Mouse (Mus musculus) neural tube, embryonic 11.5 days (tissue): ENCODE measurements at regions not wholly inside any gene's neighbourhood (a gene's known extent, or its start where the extent isn't known, plus 50 kb on each side); places are given as distances from the start of the nearest gene placed in this dataset.

Experiments
- ATAC-seq: fragments of 200-750 bp; cut with Nextera tagmentation; 2 replicates; pipeline ENCODE4 v1.8.0; 2017; ENCODE audit warnings: moderate number of reproducible peaks, mild to moderate bottlenecking, moderate TSS enrichment, moderate library complexity; ENCODE audit not compliant: insufficient read depth, low FRiP score, low TSS enrichment
- DNase-seq: peaks from one replicate; pipeline ENCODE4 v3.0.0-alpha.2; 2015; ENCODE audit warnings: low spot score
- H3K27ac ChIP-seq: fragments of 300-500 bp; sonication (generic); 2 replicates; pipeline ENCODE4 v1.5.1; 2014; ENCODE audit warnings: low read depth, mild to moderate bottlenecking, low read length
- H3K27me3 ChIP-seq: fragments of 300-500 bp; sonication (generic); 2 replicates; pipeline ENCODE4 v1.6.1; 2014; ENCODE audit warnings: mild to moderate bottlenecking, low read length, mixed read lengths; ENCODE audit not compliant: control insufficient read depth, insufficient read depth
- H3K36me3 ChIP-seq: fragments of 300-500 bp; sonication (generic); 2 replicates; pipeline ENCODE4 v1.6.1; 2014; ENCODE audit warnings: mild to moderate bottlenecking, low read length, moderate library complexity, mixed read lengths; ENCODE audit not compliant: control insufficient read depth, insufficient read depth
- H3K4me1 ChIP-seq: fragments of 300-500 bp; sonication (generic); 2 replicates; pipeline ENCODE4 v1.6.1; 2014; ENCODE audit warnings: low read length, mixed read lengths; ENCODE audit not compliant: control insufficient read depth, insufficient read depth
- H3K4me2 ChIP-seq: fragments of 300-500 bp; sonication (generic); 2 replicates; pipeline ENCODE4 v1.6.1; 2014; ENCODE audit warnings: low read depth, mild to moderate bottlenecking, moderate library complexity
- H3K4me3 ChIP-seq: fragments of 300-500 bp; sonication (generic); 2 replicates; pipeline ENCODE4 v1.5.1; 2014; ENCODE audit warnings: low read depth, low read length
- H3K9ac ChIP-seq: fragments of 300-500 bp; sonication (generic); 2 replicates; pipeline ENCODE4 v1.6.1; 2014; ENCODE audit warnings: mild to moderate bottlenecking, low read length
- H3K9me3 ChIP-seq: fragments of 300-500 bp; sonication (generic); 2 replicates; pipeline ENCODE4 v1.6.1; 2016; ENCODE audit warnings: low read length; ENCODE audit not compliant: control insufficient read depth
- WGBS: fragments of 180-500 bp; shearing (Covaris S2); extraction: QIAGEN DNeasy Blood & Tissue Kit; methylation state at CpG from one replicate; pipeline ENCODE4 v1.1.7; 2014; 5-methylcytosine and 5-hydroxymethylcytosine counted together

GRCm38 (mm10) chr15:56077838-56078567, 1399.4 kb downstream of the Slc22a22 start:
- no peaks in the 10 kb centered on the region for H3K27me3 ChIP-seq
- no peaks in the 10 kb centered on the region for H3K9me3 ChIP-seq
- no peak overlapping the region for H3K27ac ChIP-seq
- peak; percentile 57 for DNase-seq
- 0 out of 2 replicates have a peak, but pooled peaks cover 5% of the 10 kb centered on the region for H3K4me1 ChIP-seq
- ATAC-seq, result peak; percentile 87
- H3K36me3 ChIP-seq, result no peaks in the 10 kb centered on the region
- H3K9ac ChIP-seq, result no peak overlapping the region
- H3K4me3 ChIP-seq, result no peak overlapping the region
- 46% methylated on average over 11 of the region's 11 CpGs for WGBS
- H3K4me2 ChIP-seq, result peak overlapping the region; percentile 9; the same call in 1 of the 2 replicates

- no peak overlapping the region for H3K9ac ChIP-seq
- ATAC-seq, result no peak
Measured at GRCm38 (mm10) chr15:56077081-56077480, 1400.3 kb downstream of the Slc22a22 start.

GRCm38 (mm10) chr15:56076680-56077079, 1400.7 kb downstream of the Slc22a22 start:
- no peaks in the 10 kb centered on the region for H3K27me3 ChIP-seq
- H3K27ac ChIP-seq, result no peak overlapping the region
- WGBS, result 86% methylated on average over 1 of the region's 1 CpGs

More at GRCm38 (mm10) chr15:56077081-56077480, 1400.3 kb downstream of the Slc22a22 start:
- 50% methylated on average over 1 of the region's 1 CpGs for WGBS
- Histone ChIP-seq H3K4me2 (no peak overlapping the region), H3K9me3 (no peaks in the 10 kb centered on the region), H3K36me3 (no peaks in the 10 kb centered on the region), H3K27me3 (no peaks in the 10 kb centered on the region), H3K4me1 (0 out of 2 replicates have a peak, but pooled peaks cover 5% of the 10 kb centered on the region), H3K27ac (0 out of 2 replicates have a peak overlapping the region, but pooled peaks have one; percentile 54), H3K4me3 (no peak overlapping the region)
- peak; percentile 9 for DNase-seq

DNA sequence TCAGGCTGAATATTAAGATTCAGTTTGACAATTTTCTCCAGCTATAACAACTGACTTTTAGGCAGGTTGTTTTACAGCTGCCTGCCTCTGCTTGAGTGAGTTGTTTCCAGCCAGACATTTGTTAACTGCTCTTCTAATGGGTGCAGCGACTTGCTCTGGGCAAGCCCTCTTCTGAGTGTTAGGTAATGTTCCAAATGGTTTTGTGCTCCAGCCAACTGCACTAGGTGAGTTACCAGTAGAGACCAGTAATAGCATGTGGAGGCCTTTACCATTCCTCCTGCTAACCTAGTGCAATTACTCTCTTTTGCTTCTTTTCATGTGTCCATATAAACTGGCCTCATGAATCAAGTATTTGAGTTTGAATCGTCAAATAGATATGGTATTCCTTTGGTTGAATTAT, 1407.9 kb downstream of the Slc22a22 start:
- Histone ChIP-seq H3K27ac (no peak overlapping the region), H3K9me3 (no peaks in the 10 kb centered on the region), H3K9ac (no peak overlapping the region), H3K27me3 (no peaks in the 10 kb centered on the region), H3K36me3 (no peaks in the 10 kb centered on the region), H3K4me2 (no peak overlapping the region), H3K4me1 (no peaks in the 10 kb centered on the region), H3K4me3 (no peak overlapping the region)
- ATAC-seq, result no peak
- no peak for DNase-seq
- 84% methylated on average over 2 of the region's 2 CpGs for WGBS

More at GRCm38 (mm10) chr15:56076680-56077079, 1400.7 kb downstream of the Slc22a22 start:
- no peak overlapping the region for H3K9ac ChIP-seq
- DNase-seq (no peak), ATAC-seq (no peak)
- H3K4me1 ChIP-seq, result 0 out of 2 replicates have a peak, but pooled peaks cover 5% of the 10 kb centered on the region
- no peaks in the 10 kb centered on the region for H3K36me3 ChIP-seq
- H3K4me2 ChIP-seq, result no peak overlapping the region
- no peaks in the 10 kb centered on the region for H3K9me3 ChIP-seq
- H3K4me3 ChIP-seq, result no peak overlapping the region

DNA sequence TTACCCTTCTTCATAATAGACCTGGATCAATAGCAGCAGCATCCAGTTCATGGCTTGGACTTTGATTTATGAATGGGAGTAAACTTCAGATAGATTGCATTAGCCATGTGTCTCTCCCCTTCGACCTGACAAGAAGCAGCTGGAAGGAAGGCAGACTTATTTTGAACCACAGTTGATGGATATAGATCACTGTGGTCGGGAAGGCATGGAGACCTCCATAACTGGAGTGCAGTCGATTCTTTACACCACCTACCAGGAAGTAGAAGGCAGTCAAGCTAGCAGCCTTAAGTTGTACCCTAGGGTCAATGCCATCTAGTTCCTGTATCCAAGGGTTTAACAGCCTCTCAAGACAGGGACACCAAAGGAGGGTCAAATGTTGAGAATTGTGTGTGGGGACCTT, 1410.2 kb downstream of the Slc22a22 start:
- H3K36me3 ChIP-seq, result no peaks in the 10 kb centered on the region
- no peaks in the 10 kb centered on the region for H3K27me3 ChIP-seq
- no peaks in the 10 kb centered on the region for H3K4me1 ChIP-seq
- H3K4me3 ChIP-seq, result no peak overlapping the region
- H3K27ac ChIP-seq, result no peak overlapping the region
- DNase-seq (no peak), ATAC-seq (no peak; the same call in 1 of the 2 replicates)
- no peak overlapping the region for H3K4me2 ChIP-seq
- H3K9me3 ChIP-seq, result no peaks in the 10 kb centered on the region
- 51% methylated on average over 3 of the region's 3 CpGs for WGBS
- H3K9ac ChIP-seq, result no peak overlapping the region

- Histone ChIP-seq H3K4me1 (no peaks in the 10 kb centered on the region), H3K9ac (no peak overlapping the region), H3K27me3 (no peaks in the 10 kb centered on the region), H3K4me3 (no peak overlapping the region), H3K27ac (no peak overlapping the region), H3K36me3 (no peaks in the 10 kb centered on the region), H3K9me3 (no peaks in the 10 kb centered on the region), H3K4me2 (no peak overlapping the region)
- ATAC-seq (no peak), DNase-seq (no peak)
- WGBS, result 82% methylated on average over 4 of the region's 4 CpGs
Measured at GRCm38 (mm10) chr15:56066540-56066939, 1410.9 kb downstream of the Slc22a22 start.

DNA sequence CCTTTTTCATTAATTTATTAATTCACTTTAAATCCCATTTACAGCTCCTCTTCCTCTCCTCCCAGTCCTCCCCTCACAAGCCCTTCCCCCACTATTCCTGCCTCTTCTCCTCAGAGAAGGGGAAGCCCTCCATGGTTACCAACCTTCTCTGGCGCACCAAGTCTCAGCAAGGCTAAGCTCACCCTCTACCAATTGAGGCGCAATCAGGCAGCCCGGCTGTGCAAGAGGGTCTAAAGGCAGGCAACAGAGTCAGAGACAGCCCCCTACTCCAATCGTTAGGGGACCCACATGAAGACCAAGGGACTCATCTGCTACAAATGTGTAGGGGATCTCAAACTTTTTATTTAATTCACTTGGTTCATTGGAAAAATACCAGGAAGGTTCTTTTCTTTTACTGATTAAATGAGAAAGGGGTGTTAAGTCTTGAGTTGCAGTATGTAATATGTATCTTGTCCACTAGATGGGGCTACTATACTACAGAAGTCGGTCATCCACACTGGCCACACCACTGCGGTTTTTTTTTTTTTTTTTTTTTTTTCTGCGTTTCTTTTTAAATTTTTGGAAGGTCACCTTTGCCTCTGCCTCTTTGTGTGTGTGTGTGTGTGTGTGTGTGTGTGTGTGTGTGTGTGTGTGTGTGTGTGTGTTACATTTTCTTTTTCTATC, 1411.4 kb downstream of the Slc22a22 start:
- no peak overlapping the region for H3K4me2 ChIP-seq
- no peak overlapping the region for H3K4me3 ChIP-seq

DNA sequence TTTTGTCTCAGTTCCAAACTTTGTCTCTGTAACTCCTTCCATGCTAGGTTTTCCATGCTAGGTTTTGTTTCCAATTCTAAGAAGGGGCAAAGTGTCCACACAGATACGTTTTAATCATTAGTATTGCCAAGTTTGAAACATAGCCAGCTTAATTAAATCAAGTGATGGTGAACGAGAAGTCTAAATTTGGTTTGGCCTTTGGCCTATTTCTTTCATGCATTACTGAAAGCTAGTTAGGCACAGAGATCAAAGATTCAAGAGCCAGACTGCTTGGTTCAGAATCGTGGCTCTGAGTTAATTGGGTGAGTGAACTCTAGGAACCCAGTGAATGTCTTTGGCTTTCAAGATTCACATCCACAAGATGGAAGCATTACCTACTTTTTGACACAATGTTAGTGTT, 1414.8 kb downstream of the Slc22a22 start:
- ATAC-seq (no peak), DNase-seq (no peak)
- Histone ChIP-seq H3K4me2 (no peak overlapping the region), H3K36me3 (no peaks in the 10 kb centered on the region), H3K27me3 (no peaks in the 10 kb centered on the region), H3K9me3 (no peaks in the 10 kb centered on the region), H3K4me3 (no peak overlapping the region), H3K27ac (no peak overlapping the region), H3K9ac (no peak overlapping the region), H3K4me1 (no peaks in the 10 kb centered on the region)
- WGBS, result 72% methylated on average over 3 of the region's 3 CpGs

More for the DNA sequence above, 1411.4 kb downstream of the Slc22a22 start:
- Histone ChIP-seq H3K36me3 (no peaks in the 10 kb centered on the region), H3K9ac (no peak overlapping the region), H3K27ac (no peak overlapping the region), H3K9me3 (no peaks in the 10 kb centered on the region), H3K4me1 (no peaks in the 10 kb centered on the region), H3K27me3 (no peaks in the 10 kb centered on the region)
- ATAC-seq, result peak; percentile 43; the same call in 1 of the 2 replicates
- WGBS, result 39% methylated on average over 7 of the region's 7 CpGs
- DNase-seq, result no peak
